Mouse (Mus musculus): Measurements from ENCODE around the gene Nsdhl. TPM values are rescaled to one million over a fixed set of nuclear protein-coding genes. Genes with fewer than 3 reads are reported as not detected.
A peak's percentile ranks its signal among the peaks of the same experiment; 100 is the strongest.

Nsdhl gene
- 25.4 and 29.5 TPM in 2 replicates for polyA plus RNA-seq (2014; fragmentation: Nextera tagmentation; extraction: Ambion mirVana)

- 28% methylated on average over 41 of the region's 41 CpGs for WGBS
- peak; percentile 99 for ATAC-seq (ENCODE audit: low FRiP score, low TSS enrichment)
- H3K27me3 ChIP-seq (ENCODE audit: control insufficient read depth, insufficient read depth, low read length): no peaks in the 10 kb centered on the region
- H3K9ac ChIP-seq (ENCODE audit: low read depth, low read length): peak within 1 kb of the TSS; percentile 31
- no peaks in the 10 kb centered on the region for H3K4me1 ChIP-seq (ENCODE audit: control insufficient read depth, insufficient read depth, low read length)
- H3K4me2 ChIP-seq (replicated peaks; ENCODE audit: low read depth, low read length): peak within 1 kb of the TSS; percentile 51
- H3K4me3 ChIP-seq (ENCODE audit: low read length): peak within 1 kb of the TSS; percentile 52
- no peaks in the 10 kb centered on the region for H3K36me3 ChIP-seq (ENCODE audit: control insufficient read depth, insufficient read depth, low read length)
- no peak within 1 kb of the TSS for H3K27ac ChIP-seq (ENCODE audit: low read depth, low read length)
- no peaks in the 10 kb centered on the region for H3K9me3 ChIP-seq (ENCODE audit: control insufficient read depth, low read length)
Observed at GRCm38 (mm10) chrX:72917884-72918681, at the start of gene Nsdhl, which contains the start of gene Cetn2. Gene Nsdhl (plus strand): TSS chrX:72918557. Gene Cetn2 (minus strand): TSS chrX:72918411.

GRCm38 (mm10) chrX:72895388-72896054 is 22.8 kb upstream of the Nsdhl start:
- no peak for ATAC-seq (ENCODE audit: low FRiP score, low TSS enrichment)
- H3K9me3 ChIP-seq (ENCODE audit: control insufficient read depth, low read length): no peaks in the 10 kb centered on the region
- WGBS: 80% methylated on average over 5 of the region's 5 CpGs

GRCm38 (mm10) chrX:72896055-72896437 is 22.3 kb upstream of the Nsdhl start:
- no peak for ATAC-seq (ENCODE audit: low FRiP score, low TSS enrichment)
- Histone ChIP-seq H3K27me3 (ENCODE audit: control insufficient read depth, insufficient read depth, low read length) (no peaks in the 10 kb centered on the region), H3K27ac (ENCODE audit: low read depth, low read length) (no peak overlapping the region), H3K4me3 (ENCODE audit: low read length) (no peak overlapping the region), H3K4me1 (ENCODE audit: control insufficient read depth, insufficient read depth, low read length) (no peaks in the 10 kb centered on the region), H3K9ac (ENCODE audit: low read depth, low read length) (no peak overlapping the region), H3K4me2 (replicated peaks; ENCODE audit: low read depth, low read length) (no peak overlapping the region), H3K9me3 (ENCODE audit: control insufficient read depth, low read length) (no peaks in the 10 kb centered on the region), H3K36me3 (ENCODE audit: control insufficient read depth, insufficient read depth, low read length) (no peaks in the 10 kb centered on the region)
- 73% methylated on average over 1 of the region's 1 CpGs for whole genome bisulfite sequencing

More at GRCm38 (mm10) chrX:72895388-72896054, 22.8 kb upstream of the Nsdhl start:
- Histone ChIP-seq H3K4me1 (ENCODE audit: control insufficient read depth, insufficient read depth, low read length) (no peaks in the 10 kb centered on the region), H3K36me3 (ENCODE audit: control insufficient read depth, insufficient read depth, low read length) (no peaks in the 10 kb centered on the region), H3K27me3 (ENCODE audit: control insufficient read depth, insufficient read depth, low read length) (no peaks in the 10 kb centered on the region), H3K4me3 (ENCODE audit: low read length) (no peak overlapping the region), H3K27ac (ENCODE audit: low read depth, low read length) (no peak overlapping the region), H3K4me2 (replicated peaks; ENCODE audit: low read depth, low read length) (no peak overlapping the region), H3K9ac (ENCODE audit: low read depth, low read length) (no peak overlapping the region)

GRCm38 (mm10) chrX:72902530-72902929 is 15.8 kb upstream of the Nsdhl start:
- no peak overlapping the region for H3K4me2 ChIP-seq (replicated peaks; ENCODE audit: low read depth, low read length)
- no peak overlapping the region for H3K4me3 ChIP-seq (ENCODE audit: low read length)
- H3K36me3 ChIP-seq (ENCODE audit: control insufficient read depth, insufficient read depth, low read length): no peaks in the 10 kb centered on the region
- H3K27ac ChIP-seq (ENCODE audit: low read depth, low read length): no peak overlapping the region
- H3K9me3 ChIP-seq (ENCODE audit: control insufficient read depth, low read length): no peaks in the 10 kb centered on the region
- 41% methylated on average over 1 of the region's 1 CpGs for WGBS
- no peaks in the 10 kb centered on the region for H3K4me1 ChIP-seq (ENCODE audit: control insufficient read depth, insufficient read depth, low read length)
- no peak overlapping the region for H3K9ac ChIP-seq (ENCODE audit: low read depth, low read length)
- ATAC-seq (ENCODE audit: low FRiP score, low TSS enrichment): no peak
- no peaks in the 10 kb centered on the region for H3K27me3 ChIP-seq (ENCODE audit: control insufficient read depth, insufficient read depth, low read length)

GRCm38 (mm10) chrX:72907619-72908403 is 10.5 kb upstream of the Nsdhl start:
- H3K4me1 ChIP-seq (ENCODE audit: control insufficient read depth, insufficient read depth, low read length): no peaks in the 10 kb centered on the region
- no peak overlapping the region for H3K27ac ChIP-seq (ENCODE audit: low read depth, low read length)
- WGBS: 84% methylated on average over 6 of the region's 6 CpGs
- H3K9ac ChIP-seq (ENCODE audit: low read depth, low read length): no peak overlapping the region
- H3K27me3 ChIP-seq (ENCODE audit: control insufficient read depth, insufficient read depth, low read length): no peaks in the 10 kb centered on the region
- H3K36me3 ChIP-seq (ENCODE audit: control insufficient read depth, insufficient read depth, low read length): no peaks in the 10 kb centered on the region
- ATAC-seq (ENCODE audit: low FRiP score, low TSS enrichment): no peak
- H3K4me2 ChIP-seq (replicated peaks; ENCODE audit: low read depth, low read length): no peak overlapping the region
- no peak overlapping the region for H3K4me3 ChIP-seq (ENCODE audit: low read length)
- no peaks in the 10 kb centered on the region for H3K9me3 ChIP-seq (ENCODE audit: control insufficient read depth, low read length)

- peak; percentile 46; the same call in 1 of the 2 replicates for ATAC-seq (ENCODE audit: low FRiP score, low TSS enrichment)
- Histone ChIP-seq H3K4me1 (ENCODE audit: control insufficient read depth, insufficient read depth, low read length) (no peaks in the 10 kb centered on the region), H3K4me2 (replicated peaks; ENCODE audit: low read depth, low read length) (no peak overlapping the region), H3K9me3 (ENCODE audit: control insufficient read depth, low read length) (no peaks in the 10 kb centered on the region), H3K4me3 (ENCODE audit: low read length) (no peak overlapping the region), H3K36me3 (ENCODE audit: control insufficient read depth, insufficient read depth, low read length) (no peaks in the 10 kb centered on the region), H3K9ac (ENCODE audit: low read depth, low read length) (no peak overlapping the region), H3K27ac (ENCODE audit: low read depth, low read length) (no peak overlapping the region), H3K27me3 (ENCODE audit: control insufficient read depth, insufficient read depth, low read length) (no peaks in the 10 kb centered on the region)
- 19% methylated on average over 2 of the region's 2 CpGs for WGBS
Observed at GRCm38 (mm10) chrX:72908404-72908741, 10.0 kb upstream of the Nsdhl start.

- Histone ChIP-seq H3K27me3 (ENCODE audit: control insufficient read depth, insufficient read depth, low read length) (no peaks in the 10 kb centered on the region), H3K9me3 (ENCODE audit: control insufficient read depth, low read length) (no peaks in the 10 kb centered on the region), H3K27ac (ENCODE audit: low read depth, low read length) (no peak overlapping the region), H3K9ac (ENCODE audit: low read depth, low read length) (no peak overlapping the region), H3K36me3 (ENCODE audit: control insufficient read depth, insufficient read depth, low read length) (no peaks in the 10 kb centered on the region), H3K4me1 (ENCODE audit: control insufficient read depth, insufficient read depth, low read length) (no peaks in the 10 kb centered on the region), H3K4me2 (replicated peaks; ENCODE audit: low read depth, low read length) (no peak overlapping the region), H3K4me3 (ENCODE audit: low read length) (no peak overlapping the region)
- no peak for ATAC-seq (ENCODE audit: low FRiP score, low TSS enrichment)
- WGBS: 80% methylated on average over 1 of the region's 1 CpGs
Observed at GRCm38 (mm10) chrX:72911611-72912010, 6.7 kb upstream of the Nsdhl start.

GRCm38 (mm10) chrX:72918682-72919059 is 314 bp downstream of the Nsdhl start:
- Histone ChIP-seq H3K4me3 (ENCODE audit: low read length) (peak overlapping the region; percentile 52), H3K4me2 (replicated peaks; ENCODE audit: low read depth, low read length) (peak overlapping the region; percentile 51), H3K9me3 (ENCODE audit: control insufficient read depth, low read length) (no peaks in the 10 kb centered on the region), H3K27me3 (ENCODE audit: control insufficient read depth, insufficient read depth, low read length) (no peaks in the 10 kb centered on the region), H3K27ac (ENCODE audit: low read depth, low read length) (no peak overlapping the region), H3K9ac (ENCODE audit: low read depth, low read length) (peak overlapping the region; percentile 23), H3K36me3 (ENCODE audit: control insufficient read depth, insufficient read depth, low read length) (no peaks in the 10 kb centered on the region), H3K4me1 (ENCODE audit: control insufficient read depth, insufficient read depth, low read length) (no peaks in the 10 kb centered on the region)
- ATAC-seq (ENCODE audit: low FRiP score, low TSS enrichment): no peak; the same call in 1 of the 2 replicates
- 24% methylated on average over 6 of the region's 6 CpGs for WGBS
